Mouse (Mus musculus): Measurements from ENCODE around the gene Tbc1d16.

DNA sequence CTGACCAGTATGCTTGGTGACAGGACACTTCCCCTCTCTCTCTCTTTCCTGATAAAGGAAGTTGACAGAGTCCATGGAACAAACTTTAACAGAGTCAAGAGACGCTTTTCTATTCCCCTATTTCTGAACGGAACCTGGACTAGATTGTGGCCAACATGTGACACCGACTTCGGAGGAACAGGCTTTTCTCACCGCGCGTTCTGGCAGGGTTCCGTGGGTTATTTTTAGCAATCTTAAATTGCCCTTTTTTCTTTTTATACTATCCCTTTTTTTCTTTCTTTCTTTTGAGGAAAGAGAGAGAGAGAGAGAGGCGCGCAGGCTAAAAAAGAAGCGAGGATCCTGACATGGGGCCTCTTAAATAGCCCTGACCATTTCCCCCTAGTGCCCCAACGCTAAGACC lies 708 bp downstream of the Tbc1d16 start:
- TF ChIP-seq CTCF (IDR thresholded peaks at IDR 0.05; ENCODE audit: extremely low read depth, insufficient read depth, insufficient read length, insufficient replicate concordance) (no peak), POLR2A (IDR thresholded peaks at IDR 0.05; ENCODE audit: low read depth, low read length) (no peak)

All from spleen, adult 2 months (tissue).